Mouse (Mus musculus) right cerebral cortex, postnatal 4 days (tissue): Measurements from ENCODE around the gene Smap2.
"Not testable (repeated sequence)": the region's sequence is repeated elsewhere in the genome, so short reads cannot be mapped to it uniquely, and the experiment has no call there.

ENCODE experiments used
- DNase-seq: peaks from one replicate; pipeline ENCODE4 v3.0.0-alpha.2; 2022

The Smap2 gene

GRCm38 (mm10) chr4:121016928-121017657 is at the start of gene Smap2:
Smap2 (minus strand) TSS chr4:121017247.
- peak; percentile 99 for DNase-seq

- no peak for DNase-seq
These were observed 48.3 kb upstream of the Smap2 start for GRCm38 (mm10) chr4:121065336-121065735.

GRCm38 (mm10) chr4:121059218-121059617 is 42.2 kb upstream of the Smap2 start:
- DNase-seq = not testable (repeated sequence)

- DNase-seq = no peak
These were observed 40.0 kb upstream of the Smap2 start for GRCm38 (mm10) chr4:121057032-121057431.

GRCm38 (mm10) chr4:121056342-121056741 is 39.3 kb upstream of the Smap2 start:
- DNase-seq = peak; percentile 39

GRCm38 (mm10) chr4:121052454-121053323 is 35.6 kb upstream of the Smap2 start:
- DNase-seq = no peak

DNA sequence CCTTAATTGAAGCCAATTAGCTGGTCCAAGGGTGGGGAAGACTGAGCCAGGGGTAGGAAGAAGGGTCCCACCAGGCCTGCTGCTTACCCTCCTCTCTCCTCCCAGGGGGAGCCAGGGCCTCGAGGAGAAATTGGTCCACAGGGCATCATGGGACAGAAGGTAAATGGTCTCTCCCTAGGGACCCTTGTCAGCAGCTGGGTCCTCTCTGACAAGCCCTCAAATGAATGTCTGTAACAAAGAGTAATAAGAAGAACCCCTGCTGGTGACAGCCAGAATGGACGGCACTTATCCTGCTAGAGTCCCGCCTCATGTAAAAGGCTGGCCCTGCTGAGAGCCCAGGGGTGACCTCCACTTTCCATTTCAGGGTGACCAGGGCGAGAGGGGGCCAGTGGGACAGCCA is 34.8 kb upstream of the Smap2 start:
- DNase-seq = no peak

- DNase-seq = no peak
These were observed 25.9 kb upstream of the Smap2 start for GRCm38 (mm10) chr4:121042946-121043345.

GRCm38 (mm10) chr4:121042472-121042871 is 25.4 kb upstream of the Smap2 start:
- DNase-seq = no peak

DNA sequence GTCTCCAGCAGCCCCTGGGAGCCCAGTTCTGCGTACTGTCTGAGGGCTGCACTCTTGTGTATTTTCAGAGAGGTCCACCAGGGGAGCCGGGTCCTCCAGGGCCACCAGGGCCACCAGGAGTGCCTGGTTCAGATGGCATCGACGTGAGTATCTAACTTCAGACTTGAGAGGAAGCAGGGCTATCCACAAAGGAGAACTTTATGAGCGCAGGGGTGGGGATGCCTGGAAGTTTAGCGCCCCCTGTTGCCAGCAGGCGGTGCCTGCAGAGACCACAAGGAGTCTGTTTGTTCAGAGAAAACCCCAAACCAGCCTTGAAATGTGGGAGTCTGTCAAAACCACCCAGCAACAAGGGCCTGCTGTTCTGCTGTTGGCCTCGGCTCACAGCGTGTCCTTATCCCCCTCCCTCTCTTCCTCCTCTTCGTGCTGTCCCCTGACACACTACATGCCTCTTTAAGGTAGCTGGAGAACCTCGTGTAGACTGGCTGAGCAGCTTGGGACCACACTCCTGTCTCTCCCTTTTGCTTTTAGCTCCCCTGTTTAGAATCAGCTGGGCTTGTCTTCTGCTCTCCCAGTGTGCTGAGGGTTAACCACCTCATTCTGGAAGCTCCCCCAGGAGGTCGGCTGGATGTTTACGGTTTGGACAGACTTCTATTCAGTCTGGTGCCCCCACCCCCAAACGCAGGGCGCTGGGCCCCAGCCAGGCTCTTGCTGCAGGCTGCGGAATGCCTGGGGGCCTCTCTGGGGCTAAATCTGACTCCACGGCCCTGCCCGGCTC is 24.0 kb upstream of the Smap2 start:
- DNase-seq = peak; percentile 73

DNA sequence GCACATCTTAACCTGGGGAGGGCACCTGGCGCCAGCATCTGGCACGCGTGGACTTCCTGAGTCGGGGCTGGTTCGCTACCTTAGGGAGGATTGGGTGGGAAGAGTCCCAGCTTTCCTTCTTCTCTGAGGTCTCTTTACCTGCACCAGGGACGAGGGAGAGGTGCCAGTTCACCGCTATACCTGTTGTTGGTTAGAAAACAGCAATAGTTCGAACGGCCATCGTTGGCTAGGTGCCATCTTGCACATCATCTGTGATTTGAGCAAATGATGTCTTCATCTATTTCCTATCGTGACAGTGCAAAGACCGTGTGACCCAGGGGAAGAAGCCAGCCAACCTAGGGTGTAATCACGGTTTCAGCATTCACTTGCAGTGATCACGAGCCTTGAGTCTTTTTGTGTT is 23.3 kb upstream of the Smap2 start:
- no peak for DNase-seq

DNA sequence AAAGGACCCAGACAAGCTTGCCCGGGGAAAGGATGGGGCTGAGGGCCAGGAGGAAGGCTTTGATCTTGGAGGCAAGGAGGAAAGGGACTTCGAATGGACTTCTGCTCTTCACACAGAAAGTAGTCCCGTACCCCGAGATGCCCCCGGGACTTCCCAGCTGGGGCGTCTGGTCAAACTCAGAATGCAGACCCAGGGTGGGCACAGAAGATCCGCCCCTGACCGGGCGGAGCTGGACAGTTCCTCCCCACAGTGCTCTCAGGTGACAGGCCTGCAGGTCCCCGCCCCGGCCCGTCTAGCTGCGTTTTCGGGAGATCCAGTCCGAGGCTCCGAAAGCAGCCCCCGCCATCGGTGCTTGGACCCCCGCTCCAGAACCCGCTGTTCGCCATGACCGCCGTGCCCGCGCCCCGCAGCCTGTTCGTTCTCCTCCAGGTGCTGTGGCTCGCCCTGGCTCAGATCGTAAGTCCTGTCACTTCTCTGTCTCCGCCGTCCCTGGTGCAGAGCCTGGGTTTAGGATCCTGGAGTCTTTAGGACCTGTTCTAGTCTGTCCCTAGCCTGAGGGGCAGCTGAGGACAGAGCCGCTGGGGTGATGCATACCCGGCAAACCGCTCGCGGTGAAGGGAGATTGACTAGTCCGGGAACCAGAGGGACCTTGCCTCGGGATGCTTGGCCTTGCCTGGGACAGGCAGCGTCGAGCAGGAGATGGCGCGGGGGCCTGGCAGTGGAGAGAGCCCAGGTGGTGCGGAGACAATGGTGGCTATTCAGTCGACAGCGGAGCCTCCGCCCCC is 22.5 kb upstream of the Smap2 start, which contains the start of gene Col9a2:
Gene Col9a2, plus strand, starts transcription at position 55 of the 785 bp plus-strand sequence.
- peak; percentile 33 for DNase-seq

GRCm38 (mm10) chr4:121033006-121033405 is 16.0 kb upstream of the Smap2 start:
- no peak for DNase-seq

- no peak for DNase-seq
These were observed 14.4 kb upstream of the Smap2 start for GRCm38 (mm10) chr4:121031440-121031839.

DNA sequence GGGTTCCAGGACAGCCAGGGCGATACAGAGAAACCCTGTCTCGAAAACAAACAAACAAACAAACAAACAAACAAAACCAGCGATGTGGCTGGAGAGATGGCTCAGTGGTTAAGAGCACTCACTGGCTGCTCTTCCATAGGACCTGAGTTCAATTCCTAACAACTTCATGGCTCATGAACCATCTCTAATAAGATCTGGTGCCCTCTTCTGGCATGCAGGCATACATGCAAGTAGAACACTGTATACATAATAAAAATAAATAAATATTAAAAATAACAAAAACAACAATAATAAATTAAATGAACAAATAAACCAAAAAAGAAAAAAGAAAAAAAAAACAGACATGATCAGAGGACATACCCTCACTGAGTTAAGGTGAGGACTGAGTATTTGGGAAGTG is 12.6 kb upstream of the Smap2 start:
- DNase-seq = no peak

DNA sequence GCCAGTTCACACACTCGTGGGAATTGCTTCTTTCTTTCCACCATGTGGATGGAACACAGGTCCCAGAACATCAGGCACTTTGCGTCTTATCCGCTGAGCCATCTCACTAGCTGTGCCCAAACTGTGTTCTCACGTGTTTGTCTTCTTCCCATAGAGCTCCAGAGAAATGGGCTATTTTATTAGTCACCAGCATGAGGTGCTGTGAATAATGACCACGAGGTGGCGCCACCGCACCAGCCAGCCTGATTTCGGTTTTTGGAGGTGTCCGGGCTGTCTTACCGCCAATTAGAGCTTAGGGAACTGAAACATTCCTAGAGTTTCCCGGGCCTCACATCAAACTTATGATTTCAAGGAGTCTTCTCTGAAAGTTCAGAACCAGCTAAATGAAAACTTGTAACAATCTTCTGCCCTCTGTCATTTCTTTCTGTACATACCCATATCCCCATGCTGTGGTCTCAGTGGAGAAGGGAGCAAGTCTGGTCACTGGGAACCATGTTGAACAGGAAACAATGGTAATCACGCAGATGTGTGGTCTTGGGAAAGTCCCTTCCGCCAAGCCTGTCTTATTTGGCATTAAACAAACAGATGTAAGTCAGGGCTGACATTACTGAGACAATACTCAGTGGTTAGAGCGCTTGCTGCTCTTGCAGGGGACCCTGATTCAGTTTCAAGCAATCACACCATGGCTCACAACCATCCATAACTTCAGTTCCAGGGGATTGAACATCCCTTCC is 11.8 kb upstream of the Smap2 start:
- DNase-seq = peak; percentile 76

DNA sequence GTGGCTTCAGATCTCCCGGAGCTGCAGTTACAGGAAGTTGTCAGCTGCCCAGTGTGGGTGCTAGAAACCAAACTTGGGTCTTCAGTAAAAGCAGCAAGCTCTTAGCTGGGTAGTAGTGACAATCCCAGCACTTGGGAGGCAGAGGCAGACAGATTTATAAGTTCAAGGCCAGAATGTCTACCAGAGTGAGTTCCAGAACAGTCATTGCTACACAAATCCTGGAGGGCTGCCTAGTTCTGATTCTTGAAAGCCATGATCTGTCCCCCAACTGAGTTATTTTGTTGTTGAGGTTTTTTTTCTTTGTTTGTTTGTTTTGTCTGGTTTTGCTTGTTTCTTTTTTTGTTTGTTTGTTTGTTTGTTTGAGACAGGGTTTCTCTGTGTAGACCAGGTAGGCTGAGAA is 11.1 kb upstream of the Smap2 start:
- no peak for DNase-seq

DNA sequence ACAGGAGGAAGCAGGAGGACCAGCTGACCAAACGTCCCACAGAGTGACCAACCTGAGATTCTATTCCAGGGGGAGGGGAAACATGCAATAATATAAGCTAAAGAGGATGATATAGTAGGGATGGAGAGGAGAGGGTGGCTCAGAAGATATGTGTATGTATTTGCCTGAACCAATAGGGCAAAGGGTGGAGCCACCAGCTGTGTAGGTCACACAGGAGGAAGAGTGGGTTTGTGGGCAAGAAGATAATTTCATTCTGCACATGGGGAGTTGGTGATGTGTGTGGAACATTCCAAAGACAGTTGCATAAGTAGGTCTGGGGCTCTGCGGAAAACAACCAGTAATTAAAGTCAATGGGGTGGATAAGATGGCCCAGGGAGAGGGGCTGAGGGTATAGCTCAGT is 8.6 kb upstream of the Smap2 start:
- no peak for DNase-seq

DNA sequence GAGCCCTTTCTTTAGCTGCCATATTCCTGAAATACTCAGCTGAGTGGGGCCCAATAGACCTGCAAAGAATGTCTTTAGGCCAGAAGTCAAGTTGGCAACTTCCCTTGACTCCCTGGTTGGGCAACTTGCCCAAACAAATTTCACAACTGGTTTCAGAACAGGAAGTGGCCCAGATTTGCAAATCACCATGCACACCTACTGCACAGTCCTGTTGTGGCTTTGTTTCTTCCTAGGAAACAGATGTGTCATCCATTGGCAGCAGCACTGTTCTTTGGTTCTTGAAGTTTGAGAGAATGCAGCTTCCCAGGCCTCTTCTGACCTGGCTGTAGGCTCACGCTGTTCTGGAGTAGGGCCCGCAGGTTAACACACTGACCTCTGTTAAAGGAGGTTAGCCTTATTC is 6.9 kb upstream of the Smap2 start:
- DNase-seq = no peak

GRCm38 (mm10) chr4:121023464-121023863 is 6.4 kb upstream of the Smap2 start:
- DNase-seq = no peak

GRCm38 (mm10) chr4:121021911-121022310 is 4.9 kb upstream of the Smap2 start:
- no peak for DNase-seq
